Mouse (Mus musculus) adrenal gland, adult 8-10 months (tissue): ENCODE results near the gene Sclt1. TPM values are rescaled to one million over a fixed set of nuclear protein-coding genes. Genes with fewer than 3 reads are reported as not detected.

Experiments used
- DNase-seq: peaks from one replicate; pipeline ENCODE4 v3.0.0; 2022
- total RNA-seq, 4 experiments: library from RNA; stranded (reverse); gene quantifications; 2 replicates each; pipeline ENCODE4 v1.2.4; 2022

The Sclt1 gene
- total RNA-seq, 4 experiments from 2014 or later: 7.3 to 17.7 (median 12.4) TPM

GRCm38 (mm10) chr3:41585548-41585947 is 156.8 kb downstream of the Sclt1 start:
- no peak for DNase-seq

GRCm38 (mm10) chr3:41583621-41584020 is 158.7 kb downstream of the Sclt1 start:
- no peak for DNase-seq

GRCm38 (mm10) chr3:41583092-41583491 is 159.2 kb downstream of the Sclt1 start:
- no peak for DNase-seq

GRCm38 (mm10) chr3:41582256-41582655 is 160.1 kb downstream of the Sclt1 start:
- DNase-seq: no peak

GRCm38 (mm10) chr3:41581436-41581835 is 160.9 kb downstream of the Sclt1 start:
- no peak for DNase-seq

- DNase-seq: no peak
Measured at GRCm38 (mm10) chr3:41580401-41581323, 161.7 kb downstream of the Sclt1 start.

GRCm38 (mm10) chr3:41579873-41580272 is 162.4 kb downstream of the Sclt1 start:
- DNase-seq: no peak

GRCm38 (mm10) chr3:41577240-41577639 is 165.1 kb downstream of the Sclt1 start:
- no peak for DNase-seq

Other genes with a start within 250 kb of the Sclt1 start
- 10 to 100 TPM; 48.6 to 76.6 (median 55.3) TPM for gene Jade1, start 186.8 kb downstream of the Sclt1 start, total RNA-seq
- gene D3Ertd751e, start 97 bp upstream of the Sclt1 start, total RNA-seq: 10 to 100 TPM; 20.1 to 22.0 (median 20.8) TPM